Mouse (Mus musculus) MEL (cell line): ENCODE measurements at regions not wholly inside any gene's neighbourhood (a gene's known extent, or its start where the extent isn't known, plus 50 kb on each side); places are given as distances from the start of the nearest gene placed in this dataset.

Source experiments
- CTCF ChIP-seq, 3 experiments: IDR thresholded peaks in 2 of 3; conservative IDR thresholded peaks in 1 of 3; 2 replicates each; pipeline ENCODE4 v1.5.1; 2011 to 2012; ENCODE audit warnings: low read length in 3 of 3, low read depth in 2 of 3, mild to moderate bottlenecking in 2 of 3, improper control_type of control experiment in 1 of 3, inconsistent platforms in 1 of 3, mixed read lengths in 1 of 3, moderate library complexity in 1 of 3; ENCODE audit not compliant: control insufficient read depth in 1 of 3, insufficient read depth in 1 of 3, poor library complexity in 1 of 3, severe bottlenecking in 1 of 3
- E2F4 ChIP-seq: IDR thresholded peaks from 2 replicates; pipeline ENCODE4 v1.6.1; 2011; ENCODE audit warnings: low read depth, low read length, improper control_type of control experiment, borderline replicate concordance
- EP300 ChIP-seq, 2 experiments: IDR thresholded peaks; 2 replicates each; pipeline ENCODE4 v1.6.1; 2011; ENCODE audit warnings: improper control_type of control experiment in 2 of 2, low read length in 2 of 2, low read depth in 1 of 2, mild to moderate bottlenecking in 1 of 2
- ETS1 ChIP-seq: IDR thresholded peaks from 2 replicates; pipeline ENCODE4 v1.6.1; 2012; ENCODE audit warnings: low read depth, mild to moderate bottlenecking, inconsistent platforms, low read length, improper control_type of control experiment, moderate library complexity
- GATA1 ChIP-seq: IDR thresholded peaks from 2 replicates; pipeline ENCODE4 v1.6.1; 2011; ENCODE audit warnings: low read depth, low read length, improper control_type of control experiment
- HCFC1 ChIP-seq: IDR thresholded peaks from 2 replicates; pipeline ENCODE4 v1.6.1; 2012; ENCODE audit warnings: low read depth, mild to moderate bottlenecking, inconsistent platforms, low read length, improper control_type of control experiment, moderate library complexity
- POLR2AphosphoS2 ChIP-seq: IDR thresholded peaks from 2 replicates; pipeline ENCODE4 v1.6.1; 2011; ENCODE audit warnings: low read length, improper control_type of control experiment
- TBP ChIP-seq: IDR thresholded peaks from 2 replicates; pipeline ENCODE4 v1.8.0; 2011; ENCODE audit warnings: low read depth, low read length, improper control_type of control experiment

- TF ChIP-seq E2F4 (no peak), POLR2AphosphoS2 (no peak), ETS1 (no peak), HCFC1 (no peak), EP300 (IDR thresholded peaks at IDR 0.05; ENCODE audit: low read depth in 1 of 2, low read length in 2 of 2) (no peak), CTCF (IDR thresholded peaks at IDR 0.05 in 2 of 3, conservative IDR thresholded peaks at IDR 0.05 in 1 of 3; ENCODE audit: control insufficient read depth in 1 of 3, insufficient read depth in 1 of 3, low read depth in 2 of 3, low read length in 3 of 3, poor library complexity in 1 of 3, severe bottlenecking in 1 of 3) (no peak), GATA1 (no peak), TBP (no peak)
These were observed 210.6 kb upstream of the Serp2 start for GRCm38 (mm10) chr14:76767301-76767700.
